11 mouse cellular contexts compared by ENCODE assay signal in genomic region chr10:39262466-39262865, GRCm38 (mm10).
DNase-seq lines count a peak whose midpoint lies in the region; ATAC-seq and TF ChIP-seq lines count a peak whose summit lies in the region.
"Had no signal": no experiment of that assay in that cellular context is flagged by ENCODE, and none has a peak within 500 bp of the region (broad histone marks: within the 10 kb centered on the region; RNA-seq: fewer than 3 reads in every experiment).

No protein-coding gene starts in this region.

- TF ChIP-seq CTCF in hindbrain, postnatal 0 days (IDR thresholded peaks at IDR 0.05; ENCODE audit: low read depth), result no peak
- TF ChIP-seq CTCF in brain, embryonic 14.5 days (IDR thresholded peaks at IDR 0.05; ENCODE audit: borderline replicate concordance, extremely low read depth, insufficient read depth, insufficient read length), result no peak

- no peak overlapping the region for H3K9ac ChIP-seq in hindbrain, postnatal 0 days (replicated peaks; ENCODE audit: low read length)
- 0 out of 2 replicates have a peak overlapping the region, but pooled peaks have one; percentile 16 for H3K9ac ChIP-seq in limb, embryonic 14.5 days (ENCODE audit: low read depth, low read length, severe bottlenecking)

- ATAC-seq in hindbrain, postnatal 0 days, result no peak
- 0 out of 2 replicates have a peak, but pooled peaks have one; percentile 34 for ATAC-seq in limb, embryonic 14.5 days (ENCODE audit: low FRiP score, low read depth)

- no peak for DNase-seq in hindbrain, embryonic 10.5 days (ENCODE audit: low spot score)
- DNase-seq in hindbrain, postnatal 0 days (ENCODE audit: low spot score), result no peak
- DNase-seq in brain, embryonic 14.5 days (ENCODE audit: low read depth), result peak; percentile 27
- DNase-seq in embryonic facial prominence, embryonic 10.5 days (ENCODE audit: low spot score), result peak; percentile 48
- peak; percentile 29 for DNase-seq in limb, embryonic 14.5 days (ENCODE audit: low spot score)
- DNase-seq in layer of hippocampus, postnatal 10 days (ENCODE audit: low spot score in 2 of 2), result no peak
- DNase-seq in spleen, adult 18-20 months, result no peak
- DNase-seq: cerebellum, adult 9-11 months; lung, postnatal 14 days; thymus, postnatal 36 days had no signal

- no peak overlapping the region for H3K4me2 ChIP-seq in hindbrain, postnatal 0 days (ENCODE audit: low read depth, low read length)
- H3K4me2 ChIP-seq in limb, embryonic 14.5 days (replicated peaks; ENCODE audit: low read depth, low read length, severe bottlenecking), result 0 out of 2 replicates have a peak overlapping the region, but pooled peaks have one; percentile 2

- H3K27ac ChIP-seq in hindbrain, embryonic 10.5 days, result 0 out of 2 replicates have a peak overlapping the region, but pooled peaks have one; percentile 41
- no peak overlapping the region for H3K27ac ChIP-seq in hindbrain, postnatal 0 days
- peak overlapping the region; percentile 61; the same call in 1 of the 2 replicates for H3K27ac ChIP-seq in embryonic facial prominence, embryonic 10.5 days (replicated peaks)
- peak overlapping the region; percentile 74 for H3K27ac ChIP-seq in limb, embryonic 14.5 days (replicated peaks; ENCODE audit: low read depth, low read length)

- 48% methylated on average over 7 of the region's 7 CpGs for WGBS in hindbrain, embryonic 10.5 days
- WGBS in hindbrain, postnatal 0 days, result 36% methylated on average over 7 of the region's 7 CpGs
- WGBS in embryonic facial prominence, embryonic 10.5 days, result 40% methylated on average over 7 of the region's 7 CpGs
- WGBS in limb, embryonic 14.5 days, result 21% methylated on average over 7 of the region's 7 CpGs

- H3K36me3 ChIP-seq in hindbrain, embryonic 10.5 days, result no peaks in the 10 kb centered on the region
- no peaks in the 10 kb centered on the region for H3K36me3 ChIP-seq in hindbrain, postnatal 0 days (ENCODE audit: insufficient read depth, low read length)
- no peaks in the 10 kb centered on the region for H3K36me3 ChIP-seq in embryonic facial prominence, embryonic 10.5 days (replicated peaks)
- H3K36me3 ChIP-seq in limb, embryonic 14.5 days (ENCODE audit: control insufficient read depth, insufficient read depth, low read length), result no peaks in the 10 kb centered on the region

- H3K27me3 ChIP-seq in hindbrain, embryonic 10.5 days (ENCODE audit: insufficient read depth, poor library complexity, severe bottlenecking), result no peaks in the 10 kb centered on the region
- H3K27me3 ChIP-seq in hindbrain, postnatal 0 days (ENCODE audit: insufficient read depth, low read length), result no peaks in the 10 kb centered on the region
- no peaks in the 10 kb centered on the region for H3K27me3 ChIP-seq in embryonic facial prominence, embryonic 10.5 days (replicated peaks; ENCODE audit: low read depth, poor library complexity, severe bottlenecking)
- no peaks in the 10 kb centered on the region for H3K27me3 ChIP-seq in limb, embryonic 14.5 days (ENCODE audit: control insufficient read depth, insufficient read depth, low read length)
- H3K27me3 ChIP-seq: CH12.LX had no signal

- no peak for TF ChIP-seq POLR2A in brain, embryonic 14.5 days (IDR thresholded peaks at IDR 0.05; ENCODE audit: borderline replicate concordance, extremely low read depth, insufficient read depth, insufficient read length, poor library complexity, severe bottlenecking)
- no peak for TF ChIP-seq POLR2A in limb, embryonic 14.5 days (IDR thresholded peaks at IDR 0.05; ENCODE audit: borderline replicate concordance, extremely low read depth, insufficient read depth, insufficient read length)

- peaks cover 44% of the 10 kb centered on the region for H3K4me1 ChIP-seq in hindbrain, embryonic 10.5 days (replicated peaks)
- peaks cover 7% of the 10 kb centered on the region; the same call in 1 of the 2 replicates for H3K4me1 ChIP-seq in hindbrain, postnatal 0 days (ENCODE audit: insufficient read depth, low read length)
- H3K4me1 ChIP-seq in embryonic facial prominence, embryonic 10.5 days, result peaks cover 40% of the 10 kb centered on the region
- H3K4me1 ChIP-seq in limb, embryonic 14.5 days (ENCODE audit: control insufficient read depth, insufficient read depth, low read length), result peaks cover 25% of the 10 kb centered on the region

- no peaks in the 10 kb centered on the region for H3K9me3 ChIP-seq in hindbrain, embryonic 10.5 days
- H3K9me3 ChIP-seq in hindbrain, postnatal 0 days (ENCODE audit: low read length), result no peaks in the 10 kb centered on the region
- H3K9me3 ChIP-seq in embryonic facial prominence, embryonic 10.5 days, result no peaks in the 10 kb centered on the region
- H3K9me3 ChIP-seq in limb, embryonic 14.5 days (ENCODE audit: control insufficient read depth, low read length), result no peaks in the 10 kb centered on the region

- no peak overlapping the region for H3K4me3 ChIP-seq in hindbrain, embryonic 10.5 days
- H3K4me3 ChIP-seq in hindbrain, postnatal 0 days (ENCODE audit: low read length), result no peak overlapping the region
- H3K4me3 ChIP-seq in embryonic facial prominence, embryonic 10.5 days, result no peak overlapping the region
- H3K4me3 ChIP-seq in limb, embryonic 14.5 days (replicated peaks; ENCODE audit: low read length), result no peak overlapping the region

Comparison
In these comparisons a context has a peak if more than half of its experiments do, and no peak if none do; other contexts are left out.
1. DNase-seq: peak in brain, embryonic 14.5 days (single experiment), embryonic facial prominence, embryonic 10.5 days (single experiment) and limb, embryonic 14.5 days (single experiment); none in hindbrain, embryonic 10.5 days (single experiment), hindbrain, postnatal 0 days (single experiment), layer of hippocampus, postnatal 10 days (0 of 2) and spleen, adult 18-20 months (0 of 2).